Mouse (Mus musculus) stomach, postnatal 0 days (tissue): ENCODE measurements around the gene Duoxa1.

Source experiments
- CTCF ChIP-seq: IDR thresholded peaks from 2 replicates; pipeline ENCODE4 v1.5.1; 2016; ENCODE audit warnings: antibody characterized with exemption, low read depth, mild to moderate bottlenecking, moderate library complexity
- EP300 ChIP-seq: optimal IDR thresholded peaks from 2 replicates; pipeline ENCODE3; 2016; ENCODE audit warnings: antibody characterized with exemption

DNA sequence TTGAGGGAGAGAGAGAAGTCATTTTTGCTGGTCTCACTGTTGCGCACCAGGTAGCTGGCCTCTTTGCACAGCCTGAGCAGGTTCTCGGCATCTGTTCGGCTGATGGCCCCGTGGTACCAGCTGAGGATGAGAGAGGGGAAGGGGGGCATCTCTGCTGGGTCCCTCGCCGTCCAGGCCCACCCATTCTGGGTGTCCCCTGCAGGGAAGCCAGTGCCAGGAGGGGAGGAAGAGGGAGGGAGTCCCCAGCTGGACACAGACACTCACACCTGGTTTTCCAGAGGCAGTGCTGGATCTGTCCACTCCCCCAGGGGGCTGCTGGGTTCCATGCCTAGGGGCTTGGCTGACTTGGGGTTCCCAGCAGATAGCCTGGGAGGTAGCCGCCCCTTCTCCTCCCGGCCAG, 40.2 kb upstream of the Duoxa1 start:
- TF ChIP-seq CTCF: no peak
- TF ChIP-seq EP300: no peak
